Mouse (Mus musculus) myocyte (in vitro differentiated cells): ENCODE results near the gene Slc35c2. TPM values are rescaled to one million over a fixed set of nuclear protein-coding genes. Genes with fewer than 3 reads are reported as not detected.

Experiments
- H3K27me3 ChIP-seq: one replicate; pipeline ENCODE4 v1.6.1; 2011; ENCODE audit not compliant: control insufficient read depth, insufficient read depth, insufficient read length
- H3K36me3 ChIP-seq: one replicate; pipeline ENCODE4 v1.6.1; 2011; ENCODE audit not compliant: control insufficient read depth, insufficient read depth
- H3K4me2 ChIP-seq: one replicate; pipeline ENCODE4 v1.6.1; 2011; ENCODE audit warnings: low read depth, control low read depth
- H3K4me3 ChIP-seq: one replicate; pipeline ENCODE4 v1.5.1; 2011; ENCODE audit warnings: mild to moderate bottlenecking, control low read depth, moderate library complexity
- H3K79me2 ChIP-seq: one replicate; pipeline ENCODE4 v1.6.1; 2011; ENCODE audit not compliant: control insufficient read depth, insufficient read depth
- H3ac ChIP-seq: one replicate; pipeline ENCODE4 v1.6.1; 2011; ENCODE audit not compliant: control insufficient read depth, insufficient read length
- CEBPB ChIP-seq: IDR thresholded peaks from 2 replicates; pipeline ENCODE4 v1.6.1; 2011; ENCODE audit warnings: mild to moderate bottlenecking, moderate library complexity; ENCODE audit not compliant: poor library complexity, insufficient read depth, severe bottlenecking
- E2F4 ChIP-seq: IDR thresholded peaks from one replicate; pipeline ENCODE4 v1.6.1; 2011; ENCODE audit warnings: mild to moderate bottlenecking, control low read depth, moderate library complexity; ENCODE audit not compliant: insufficient read depth
- MAX ChIP-seq: IDR thresholded peaks from one replicate; pipeline ENCODE4 v1.6.1; 2011; ENCODE audit warnings: low read depth, mild to moderate bottlenecking, control low read depth
- MYOD1 ChIP-seq, 3 experiments: IDR thresholded peaks; one replicate each; pipeline ENCODE4 v1.6.1; 2011; ENCODE audit warnings: control low read depth in 2 of 3, low read depth in 2 of 3, mild to moderate bottlenecking in 2 of 3, moderate library complexity in 1 of 3; ENCODE audit not compliant: insufficient read length in 2 of 3, control insufficient read depth in 1 of 3
- MYOG ChIP-seq, 3 experiments: IDR thresholded peaks; one replicate each; pipeline ENCODE4 v1.6.1; 2011; ENCODE audit warnings: control low read depth in 2 of 3, low read depth in 2 of 3, mild to moderate bottlenecking in 2 of 3; ENCODE audit not compliant: insufficient read length in 2 of 3, control insufficient read depth in 1 of 3, insufficient read depth in 1 of 3
- POLR2A ChIP-seq: IDR thresholded peaks from one replicate; pipeline ENCODE4 v1.6.1; 2011; ENCODE audit warnings: low read depth, mild to moderate bottlenecking, control low read depth, moderate library complexity; ENCODE audit not compliant: insufficient read length
- POLR2AphosphoS2 ChIP-seq: IDR thresholded peaks from one replicate; pipeline ENCODE4 v1.6.1; 2011; ENCODE audit warnings: low read depth, control low read depth; ENCODE audit not compliant: insufficient read length
- REST ChIP-seq: IDR thresholded peaks from one replicate; pipeline ENCODE4 v1.6.1; 2011; ENCODE audit warnings: mild to moderate bottlenecking, control low read depth, moderate library complexity; ENCODE audit not compliant: insufficient read depth, insufficient read length
- SRF ChIP-seq: IDR thresholded peaks from one replicate; pipeline ENCODE4 v1.6.1; 2011; ENCODE audit warnings: low read depth; ENCODE audit not compliant: control insufficient read depth, insufficient read length
- TCF12 ChIP-seq: IDR thresholded peaks from one replicate; pipeline ENCODE4 v1.6.1; 2011; ENCODE audit warnings: mild to moderate bottlenecking, control low read depth; ENCODE audit not compliant: poor library complexity, insufficient read depth, severe bottlenecking
- TCF3 ChIP-seq: IDR thresholded peaks from one replicate; pipeline ENCODE4 v1.6.1; 2011; ENCODE audit warnings: low read depth, control low read depth; ENCODE audit not compliant: insufficient read length
- USF1 ChIP-seq: IDR thresholded peaks from one replicate; pipeline ENCODE4 v1.6.1; 2011; ENCODE audit warnings: low read depth, mild to moderate bottlenecking, control low read depth, moderate library complexity
- polyA plus RNA-seq: library from polyadenylated mRNA; unstranded; fragments of >200 nt; fragmentation: generic; extraction: Trizol; gene quantifications from one replicate; pipeline ENCODE4 v1.2.1, GENCODE M21; 2012; ENCODE audit warnings: missing spikeins

Gene Slc35c2
- polyA plus RNA-seq, 1 experiment, result 50.3 TPM

DNA sequence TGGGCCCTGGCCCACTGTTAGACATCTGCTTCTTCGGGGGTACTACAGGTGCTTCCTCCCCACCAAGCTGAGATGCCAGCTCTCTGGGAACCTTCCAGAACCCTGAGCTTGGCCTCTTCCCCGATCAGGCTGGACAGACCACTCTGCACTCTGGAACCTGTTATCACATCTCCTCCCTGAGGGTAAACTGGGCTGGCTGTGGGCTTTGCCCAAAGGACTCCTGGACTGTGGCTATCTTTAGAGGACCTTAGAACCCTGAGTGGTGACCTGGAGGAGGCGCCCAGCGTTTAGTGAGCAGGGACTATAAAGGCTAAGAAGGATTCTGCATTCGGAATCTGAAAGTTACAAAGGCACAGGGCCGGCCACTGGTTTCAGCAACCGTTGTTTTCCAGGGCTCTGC is 3.3 kb downstream of the Slc35c2 start:
- Histone ChIP-seq H3K4me2 (no peak overlapping the region), H3K36me3 (no peaks in the 10 kb centered on the region), H3ac (no peak overlapping the region), H3K27me3 (no peaks in the 10 kb centered on the region), H3K79me2 (no peaks in the 10 kb centered on the region), H3K4me3 (no peak overlapping the region)
- TF ChIP-seq CEBPB (no peak), MYOD1 (IDR thresholded peaks at IDR 0.05; ENCODE audit: control insufficient read depth in 1 of 3, insufficient read length in 2 of 3, low read depth in 2 of 3) (no peak), REST (no peak), SRF (no peak), E2F4 (no peak), POLR2AphosphoS2 (no peak), MYOG (IDR thresholded peaks at IDR 0.05; ENCODE audit: control insufficient read depth in 1 of 3, insufficient read depth in 1 of 3, insufficient read length in 2 of 3, low read depth in 2 of 3) (no peak)

DNA sequence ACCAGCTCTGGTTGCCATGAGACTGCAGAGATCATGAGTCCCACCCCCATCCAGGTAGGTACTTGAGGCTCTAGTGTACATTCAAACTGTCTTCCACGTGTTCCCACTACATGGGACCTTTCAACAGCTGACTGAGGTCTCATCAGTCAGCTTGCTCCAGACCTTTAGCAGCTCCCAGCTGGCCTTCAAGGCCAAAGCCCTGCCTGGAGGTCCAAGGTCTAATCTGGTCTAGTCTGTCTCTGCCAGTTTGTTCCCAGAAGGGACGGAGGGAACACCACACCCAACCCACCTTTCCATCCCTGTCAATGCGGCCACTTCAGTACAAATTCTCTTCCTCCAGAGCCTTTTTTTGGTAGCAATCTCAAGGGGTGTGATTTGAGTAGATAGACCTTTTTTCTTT is 4.0 kb downstream of the Slc35c2 start:
- H3K4me3 ChIP-seq, result no peak overlapping the region
- TF ChIP-seq TCF12, result no peak
- no peak for TF ChIP-seq POLR2AphosphoS2
- no peak for TF ChIP-seq REST
- TF ChIP-seq CEBPB, result no peak
- TF ChIP-seq TCF3, result no peak
- no peak for TF ChIP-seq E2F4
- no peak for TF ChIP-seq MAX
- TF ChIP-seq MYOG (IDR thresholded peaks at IDR 0.05; ENCODE audit: control insufficient read depth in 1 of 3, insufficient read depth in 1 of 3, insufficient read length in 2 of 3, low read depth in 2 of 3), result no peak
- no peak for TF ChIP-seq SRF
- TF ChIP-seq MYOD1 (IDR thresholded peaks at IDR 0.05; ENCODE audit: control insufficient read depth in 1 of 3, insufficient read length in 2 of 3, low read depth in 2 of 3), result no peak
- no peak for TF ChIP-seq USF1
- TF ChIP-seq POLR2A, result no peak
- no peaks in the 10 kb centered on the region for H3K27me3 ChIP-seq
- no peaks in the 10 kb centered on the region for H3K79me2 ChIP-seq
- no peaks in the 10 kb centered on the region for H3K36me3 ChIP-seq
- no peak overlapping the region for H3ac ChIP-seq
- H3K4me2 ChIP-seq, result no peak overlapping the region

DNA sequence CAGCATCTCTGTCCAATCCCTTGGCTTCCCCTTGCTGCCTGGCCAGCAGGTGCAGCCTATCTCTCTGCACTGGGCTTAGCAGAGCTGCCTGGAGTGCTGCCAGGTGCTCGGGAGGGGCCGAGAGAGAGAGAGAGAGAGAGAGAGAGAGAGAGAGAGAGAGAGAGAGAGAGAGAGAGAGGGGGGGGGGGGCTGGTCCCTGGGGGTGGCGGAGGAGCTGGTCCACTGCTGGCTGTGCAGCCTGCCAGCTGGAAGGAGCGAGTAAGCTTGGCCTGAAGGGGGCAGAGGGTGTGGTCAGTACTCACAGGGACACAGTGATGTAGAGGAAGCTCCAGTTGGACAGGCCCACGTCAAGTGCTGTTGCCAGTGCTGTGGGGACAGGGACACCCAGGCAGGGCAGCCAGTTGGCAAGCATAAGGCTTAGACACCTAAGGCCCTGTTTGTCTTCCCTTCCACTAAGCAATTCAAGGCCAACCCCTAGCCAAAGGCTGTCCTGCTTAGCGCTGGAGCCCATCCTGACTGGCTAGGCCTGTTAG is 5.8 kb downstream of the Slc35c2 start:
- H3ac ChIP-seq, result no peak overlapping the region
- no peaks in the 10 kb centered on the region for H3K79me2 ChIP-seq
- no peak overlapping the region for H3K4me2 ChIP-seq
- TF ChIP-seq MYOD1 (IDR thresholded peaks at IDR 0.05; ENCODE audit: control insufficient read depth in 1 of 3, insufficient read length in 2 of 3, low read depth in 2 of 3) (no peak), TCF12 (no peak), E2F4 (no peak), REST (no peak), MAX (no peak), POLR2A (no peak), MYOG (IDR thresholded peaks at IDR 0.05; ENCODE audit: control insufficient read depth in 1 of 3, insufficient read depth in 1 of 3, insufficient read length in 2 of 3, low read depth in 2 of 3) (no peak), POLR2AphosphoS2 (no peak)
- H3K36me3 ChIP-seq, result no peaks in the 10 kb centered on the region
- H3K4me3 ChIP-seq, result no peak overlapping the region
- no peaks in the 10 kb centered on the region for H3K27me3 ChIP-seq

DNA sequence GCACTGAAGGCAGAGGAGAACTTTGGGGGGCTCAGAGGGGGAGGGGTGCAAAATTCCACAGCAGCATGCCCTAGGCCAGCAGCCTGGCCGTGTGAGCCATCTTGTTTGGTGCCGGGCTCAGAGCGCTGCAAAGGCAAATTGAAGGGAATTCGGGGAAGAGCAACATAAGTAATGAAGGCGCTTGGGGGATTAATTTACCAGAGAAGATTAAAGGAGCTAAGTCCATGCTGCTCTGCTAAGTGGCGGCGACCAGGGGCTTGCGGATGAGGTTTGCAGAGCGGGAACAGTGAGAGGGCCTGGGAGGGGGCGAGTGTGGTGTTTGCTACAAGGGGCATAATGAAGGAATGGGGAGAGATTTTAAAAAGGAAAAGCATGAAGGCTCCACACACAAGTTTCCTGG is 8.3 kb downstream of the Slc35c2 start:
- H3ac ChIP-seq, result no peak overlapping the region
- no peaks in the 10 kb centered on the region for H3K27me3 ChIP-seq
- H3K4me2 ChIP-seq, result no peak overlapping the region
- TF ChIP-seq SRF, result no peak
- TF ChIP-seq MYOD1 (IDR thresholded peaks at IDR 0.05; ENCODE audit: control insufficient read depth in 1 of 3, insufficient read length in 2 of 3, low read depth in 2 of 3), result no peak
- no peak for TF ChIP-seq MYOG (IDR thresholded peaks at IDR 0.05; ENCODE audit: control insufficient read depth in 1 of 3, insufficient read depth in 1 of 3, insufficient read length in 2 of 3, low read depth in 2 of 3)
- no peak for TF ChIP-seq MAX
- no peak for TF ChIP-seq USF1
- no peak for TF ChIP-seq E2F4
- TF ChIP-seq CEBPB, result no peak
- TF ChIP-seq POLR2AphosphoS2, result no peak
- no peak overlapping the region for H3K4me3 ChIP-seq
- H3K36me3 ChIP-seq, result no peaks in the 10 kb centered on the region
- H3K79me2 ChIP-seq, result no peaks in the 10 kb centered on the region

DNA sequence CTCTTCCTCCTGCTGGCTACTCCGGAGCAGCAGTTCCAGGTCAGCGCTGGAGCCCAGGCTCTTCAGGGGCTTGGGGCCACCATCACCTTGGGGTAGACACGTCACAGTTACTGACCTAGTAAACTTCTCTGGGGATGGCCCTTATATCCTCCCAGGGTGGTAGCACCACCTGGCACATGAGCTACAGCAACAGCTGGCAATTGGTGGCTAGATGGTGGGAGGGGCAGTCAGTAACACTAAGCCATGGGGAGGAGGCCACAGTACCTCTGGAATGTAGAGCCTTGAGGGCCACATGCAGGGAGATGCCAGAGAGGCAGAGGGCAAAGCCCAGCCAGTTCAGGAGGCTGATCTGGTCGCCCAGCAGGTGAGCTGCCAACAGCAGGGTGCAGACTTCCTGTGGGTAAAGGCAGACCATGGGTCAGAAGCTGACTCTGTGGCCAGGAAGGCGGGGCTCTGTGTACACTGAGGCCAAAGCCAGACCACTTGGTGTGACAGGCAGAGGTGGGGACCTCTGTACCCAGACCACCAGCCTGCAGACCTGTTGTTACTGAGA is 10.4 kb downstream of the Slc35c2 start:
- no peaks in the 10 kb centered on the region for H3K79me2 ChIP-seq
- no peak overlapping the region for H3K4me2 ChIP-seq
- no peak overlapping the region for H3ac ChIP-seq
- H3K4me3 ChIP-seq, result no peak overlapping the region
- no peaks in the 10 kb centered on the region for H3K36me3 ChIP-seq
- no peak for TF ChIP-seq SRF
- TF ChIP-seq TCF12, result no peak
- TF ChIP-seq MYOG (IDR thresholded peaks at IDR 0.05; ENCODE audit: control insufficient read depth in 1 of 3, insufficient read depth in 1 of 3, insufficient read length in 2 of 3, low read depth in 2 of 3), result peak in 2 of 3 experiments; percentile 51 to 81
- no peak for TF ChIP-seq REST
- peak; percentile 37 to 98 (median 91) for TF ChIP-seq MYOD1 (IDR thresholded peaks at IDR 0.05; ENCODE audit: control insufficient read depth in 1 of 3, insufficient read length in 2 of 3, low read depth in 2 of 3)
- no peak for TF ChIP-seq MAX
- peak; percentile 30 for TF ChIP-seq TCF3
- no peak for TF ChIP-seq POLR2A
- H3K27me3 ChIP-seq, result no peaks in the 10 kb centered on the region
